27 mouse cellular contexts compared by ENCODE assay signal in the genomic region with DNA sequence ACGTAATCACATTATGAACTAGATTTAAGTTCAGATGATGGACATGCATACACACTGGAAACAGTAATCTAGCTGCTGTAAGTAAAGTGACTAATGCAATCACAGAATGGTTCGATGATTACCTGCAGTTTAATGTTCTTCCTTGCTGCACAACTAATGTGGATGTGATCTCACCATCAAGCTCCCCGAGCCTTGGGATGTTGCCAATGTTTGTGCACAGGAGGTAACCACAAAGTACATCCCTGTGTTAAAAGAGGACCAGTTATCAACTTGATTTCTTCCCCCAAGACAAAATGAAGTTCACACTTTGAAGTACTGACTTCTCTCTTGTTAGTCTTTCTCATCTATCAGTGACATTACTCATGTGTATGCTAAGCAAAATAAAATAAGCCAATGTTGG.
DNase-seq lines count a peak whose midpoint lies in the region; ATAC-seq and TF ChIP-seq lines count a peak whose summit lies in the region.
"Had no signal": no experiment of that assay in that cellular context is flagged by ENCODE, and none has a peak within 500 bp of the region (broad histone marks: within the 10 kb centered on the region; RNA-seq: fewer than 3 reads in every experiment).

No protein-coding gene starts in this region.

- no peaks in the 10 kb centered on the region for H3K79me2 ChIP-seq in MEL (ENCODE audit: control insufficient read depth, insufficient read depth, low read length, poor library complexity)

- TF ChIP-seq POLR2A in MEL (IDR thresholded peaks at IDR 0.05; ENCODE audit: control insufficient read depth in 1 of 2, insufficient read depth in 1 of 2, low read depth in 1 of 2, low read length in 2 of 2, poor library complexity in 1 of 2), result no peak

- H3K9ac ChIP-seq in hindbrain, postnatal 0 days (replicated peaks; ENCODE audit: low read length), result no peak overlapping the region
- H3K9ac ChIP-seq in hindbrain, embryonic 16.5 days (ENCODE audit: low read depth, low read length), result no peak overlapping the region
- H3K9ac ChIP-seq in MEL (ENCODE audit: control insufficient read depth, low read depth, low read length, poor library complexity, severe bottlenecking), result no peak overlapping the region
- H3K9ac ChIP-seq: embryonic facial prominence, embryonic 13.5 days; forebrain, postnatal 0 days; hindbrain, embryonic 12.5 days; limb, embryonic 12.5 days; lung, embryonic 15.5 days; midbrain, embryonic 12.5 days; neural tube, embryonic 15.5 days; stomach, embryonic 15.5 days had no signal

- 81% methylated on average over 3 of the region's 3 CpGs for WGBS in hindbrain, postnatal 0 days
- WGBS in hindbrain, embryonic 16.5 days, result 84% methylated on average over 3 of the region's 3 CpGs

- DNase-seq in hindbrain, postnatal 0 days (ENCODE audit: low spot score), result peak; percentile 47
- peak; percentile 11 for DNase-seq in MEL (ENCODE audit: low read depth, low spot score)
- DNase-seq in cerebellum, adult 18-20 months, result peak; percentile 55 to 58
- DNase-seq in cerebellum, postnatal 10 days, result peak; percentile 73 to 76
- DNase-seq in embryo, embryonic 10.5 days (ENCODE audit: low spot score), result no peak
- DNase-seq in frontal cortex, adult 2 months (ENCODE audit: extremely low spot score in 1 of 2, low spot score in 1 of 2), result no peak
- DNase-seq in urinary bladder, adult 2 months (ENCODE audit: low spot score), result no peak
- DNase-seq: adrenal gland, postnatal 36 days; forebrain, postnatal 0 days; gastrocnemius, postnatal 14 days; heart, postnatal 36 days; kidney, adult 9 months; kidney, postnatal 10 days; layer of hippocampus, adult 9-11 months; retina, postnatal 1 day; right cerebral cortex, postnatal 14 days had no signal

- H3K36me3 ChIP-seq in hindbrain, postnatal 0 days (ENCODE audit: insufficient read depth, low read length), result no peaks in the 10 kb centered on the region
- peaks cover 6% of the 10 kb centered on the region for H3K36me3 ChIP-seq in hindbrain, embryonic 16.5 days (ENCODE audit: control insufficient read depth, insufficient read depth, low read length)
- H3K36me3 ChIP-seq in MEL (ENCODE audit: control insufficient read depth in 1 of 2, insufficient read depth in 2 of 2, low read length in 2 of 2), result no peaks in the 10 kb centered on the region
- H3K36me3 ChIP-seq: heart, embryonic 10.5 days; limb, embryonic 12.5 days; lung, embryonic 15.5 days; stomach, embryonic 15.5 days had no signal

- no peaks in the 10 kb centered on the region for H3K27me3 ChIP-seq in hindbrain, postnatal 0 days (ENCODE audit: insufficient read depth, low read length)
- no peaks in the 10 kb centered on the region for H3K27me3 ChIP-seq in hindbrain, embryonic 16.5 days (replicated peaks; ENCODE audit: control insufficient read depth, insufficient read depth, low read length)
- H3K27me3 ChIP-seq in MEL (ENCODE audit: control insufficient read depth in 1 of 2, insufficient read depth in 2 of 2, low read length in 2 of 2), result no peaks in the 10 kb centered on the region
- H3K27me3 ChIP-seq: embryonic facial prominence, embryonic 13.5 days; hindbrain, embryonic 12.5 days; limb, embryonic 12.5 days; lung, embryonic 15.5 days; midbrain, embryonic 12.5 days; neural tube, embryonic 15.5 days; stomach, embryonic 15.5 days had no signal

- no peaks in the 10 kb centered on the region for H3K9me3 ChIP-seq in hindbrain, postnatal 0 days (ENCODE audit: low read length)
- H3K9me3 ChIP-seq in hindbrain, embryonic 16.5 days (ENCODE audit: control insufficient read depth, low read length), result peaks cover 2% of the 10 kb centered on the region
- H3K9me3 ChIP-seq in MEL (replicated peaks; ENCODE audit: insufficient read depth, low read length), result no peaks in the 10 kb centered on the region
- H3K9me3 ChIP-seq: embryonic facial prominence, embryonic 13.5 days; hindbrain, embryonic 12.5 days; lung, embryonic 15.5 days; midbrain, embryonic 12.5 days; neural tube, embryonic 15.5 days; stomach, embryonic 15.5 days had no signal

- no peak overlapping the region for H3K4me2 ChIP-seq in hindbrain, postnatal 0 days (ENCODE audit: low read depth, low read length)
- H3K4me2 ChIP-seq in hindbrain, embryonic 16.5 days (ENCODE audit: low read length), result no peak overlapping the region
- H3K4me2 ChIP-seq: embryonic facial prominence, embryonic 13.5 days; hindbrain, embryonic 12.5 days; limb, embryonic 12.5 days; lung, embryonic 15.5 days; midbrain, embryonic 12.5 days; neural tube, embryonic 15.5 days; stomach, embryonic 15.5 days had no signal

- TF ChIP-seq CTCF in hindbrain, postnatal 0 days (IDR thresholded peaks at IDR 0.05; ENCODE audit: low read depth), result no peak
- TF ChIP-seq CTCF in MEL (IDR thresholded peaks at IDR 0.05 in 2 of 3, conservative IDR thresholded peaks at IDR 0.05 in 1 of 3; ENCODE audit: control insufficient read depth in 1 of 3, insufficient read depth in 1 of 3, low read depth in 2 of 3, low read length in 3 of 3, poor library complexity in 1 of 3, severe bottlenecking in 1 of 3), result no peak

- H3K4me3 ChIP-seq in hindbrain, postnatal 0 days (ENCODE audit: low read length), result no peak overlapping the region
- no peak overlapping the region for H3K4me3 ChIP-seq in hindbrain, embryonic 16.5 days (ENCODE audit: low read length)
- H3K4me3 ChIP-seq in MEL (ENCODE audit: control insufficient read depth in 1 of 2, insufficient read depth in 1 of 2, low read depth in 2 of 2, low read length in 2 of 2), result no peak overlapping the region
- H3K4me3 ChIP-seq: embryonic facial prominence, embryonic 13.5 days; heart, embryonic 10.5 days; hindbrain, embryonic 12.5 days; limb, embryonic 12.5 days; lung, embryonic 15.5 days; midbrain, embryonic 12.5 days; neural tube, embryonic 15.5 days; stomach, embryonic 15.5 days had no signal

- no peak for TF ChIP-seq RAD21 in MEL (IDR thresholded peaks at IDR 0.05; ENCODE audit: low read depth, low read length)

- ATAC-seq in hindbrain, postnatal 0 days, result no peak
- ATAC-seq in hindbrain, embryonic 16.5 days, result no peak
- ATAC-seq: CD4-positive, CD25-positive, alpha-beta regulatory T cell, adult 4 months; forebrain, postnatal 0 days; intestine, postnatal 0 days had no signal

- no peaks in the 10 kb centered on the region for H3K4me1 ChIP-seq in hindbrain, postnatal 0 days (ENCODE audit: insufficient read depth, low read length)
- no peaks in the 10 kb centered on the region for H3K4me1 ChIP-seq in hindbrain, embryonic 16.5 days (ENCODE audit: control insufficient read depth, insufficient read depth, low read depth, low read length)
- no peaks in the 10 kb centered on the region for H3K4me1 ChIP-seq in MEL (ENCODE audit: control insufficient read depth in 1 of 2, insufficient read depth in 2 of 2, low read length in 2 of 2)
- H3K4me1 ChIP-seq: embryonic facial prominence, embryonic 13.5 days; heart, embryonic 10.5 days; hindbrain, embryonic 12.5 days; limb, embryonic 12.5 days; lung, embryonic 15.5 days; midbrain, embryonic 12.5 days; neural tube, embryonic 15.5 days; stomach, embryonic 15.5 days had no signal

- no peak overlapping the region for H3K27ac ChIP-seq in hindbrain, postnatal 0 days
- no peak overlapping the region for H3K27ac ChIP-seq in hindbrain, embryonic 16.5 days (ENCODE audit: low read depth, low read length)
- no peak overlapping the region for H3K27ac ChIP-seq in MEL (ENCODE audit: control insufficient read depth, low read depth, low read length)
- H3K27ac ChIP-seq: embryonic facial prominence, embryonic 13.5 days; heart, embryonic 10.5 days; hindbrain, embryonic 12.5 days; limb, embryonic 12.5 days; lung, embryonic 15.5 days; midbrain, embryonic 12.5 days; neural tube, embryonic 15.5 days; stomach, embryonic 15.5 days had no signal

- TF ChIP-seq EP300 in MEL (IDR thresholded peaks at IDR 0.05; ENCODE audit: low read depth in 1 of 2, low read length in 2 of 2), result no peak

TF ChIP-seq in MEL, 35 proteins besides CTCF, POLR2A, EP300 and RAD21:
- TF ChIP-seq USF2 (IDR thresholded peaks at IDR 0.05; ENCODE audit: borderline replicate concordance in 1 of 2, insufficient read depth in 1 of 2, low read depth in 1 of 2, low read length in 2 of 2) (no peak), POLR2AphosphoS2 (IDR thresholded peaks at IDR 0.05; ENCODE audit: low read length) (no peak), ZMIZ1 (IDR thresholded peaks at IDR 0.05; ENCODE audit: low read depth, low read length) (no peak), MEF2A (IDR thresholded peaks at IDR 0.05; ENCODE audit: extremely low read depth, insufficient replicate concordance, low read depth, low read length, poor library complexity, severe bottlenecking) (no peak), TBP (IDR thresholded peaks at IDR 0.05; ENCODE audit: low read depth, low read length) (no peak), MAX (IDR thresholded peaks at IDR 0.05; ENCODE audit: low read length) (no peak), NRF1 (IDR thresholded peaks at IDR 0.05; ENCODE audit: insufficient read depth, low read depth, low read length, poor library complexity, severe bottlenecking) (no peak), RCOR1 (IDR thresholded peaks at IDR 0.05; ENCODE audit: low read depth, low read length) (no peak), ZNF384 (IDR thresholded peaks at IDR 0.05; ENCODE audit: low read depth, low read length) (no peak), TAL1 (IDR thresholded peaks at IDR 0.05; ENCODE audit: low read length) (no peak), SIN3A (IDR thresholded peaks at IDR 0.05; ENCODE audit: low read length) (no peak), CHD2 (IDR thresholded peaks at IDR 0.05; ENCODE audit: low read length) (no peak), KAT2A (conservative IDR thresholded peaks at IDR 0.05; ENCODE audit: low read depth, low read length) (no peak)

Comparison
In these comparisons a context has a peak if more than half of its experiments do, and no peak if none do; other contexts are left out.
1. DNase-seq: peak in hindbrain, postnatal 0 days (single experiment), MEL (single experiment), cerebellum, adult 18-20 months (2 of 2) and cerebellum, postnatal 10 days (2 of 2); none in embryo, embryonic 10.5 days (single experiment), frontal cortex, adult 2 months (0 of 2) and urinary bladder, adult 2 months (single experiment).